Mouse (Mus musculus): ENCODE results near the gene Fam83f. TPM values are rescaled to one million over a fixed set of nuclear protein-coding genes. Genes with fewer than 3 reads are reported as not detected.
A peak's percentile ranks its signal among the peaks of the same experiment; 100 is the strongest.
"Not testable (repeated sequence)": the region's sequence is repeated elsewhere in the genome, so short reads cannot be mapped to it uniquely, and the experiment has no call there.

Fam83f gene
- total RNA-seq, 1 experiment from 2014 or later: 0.15 TPM

GRCm38 (mm10) chr15:80705828-80706549, 34.3 kb downstream of the Fam83f start:
- DNase-seq: peak; percentile 79

GRCm38 (mm10) chr15:80706596-80706995, 34.9 kb downstream of the Fam83f start:
- no peak for DNase-seq

GRCm38 (mm10) chr15:80707088-80707487, 35.4 kb downstream of the Fam83f start:
- peak; percentile 71 for DNase-seq

GRCm38 (mm10) chr15:80709593-80709992, 37.9 kb downstream of the Fam83f start:
- peak; percentile 46 for DNase-seq

GRCm38 (mm10) chr15:80710257-80710607, 38.6 kb downstream of the Fam83f start:
- DNase-seq: no peak

- DNase-seq: peak; percentile 98
Measured at GRCm38 (mm10) chr15:80710608-80711363, 39.1 kb downstream of the Fam83f start, which contains the start of gene Tnrc6b. Gene Tnrc6b (plus strand): TSS chr15:80711313.

GRCm38 (mm10) chr15:80711401-80712151, 39.9 kb downstream of the Fam83f start:
- peak; percentile 50 for DNase-seq

- no peak for DNase-seq
Measured at GRCm38 (mm10) chr15:80714299-80714698, 42.7 kb downstream of the Fam83f start.

GRCm38 (mm10) chr15:80716631-80717135, 45.0 kb downstream of the Fam83f start:
- no peak for DNase-seq

- no peak for DNase-seq
Measured at GRCm38 (mm10) chr15:80717431-80717830, 45.8 kb downstream of the Fam83f start.

- no peak for DNase-seq
Measured at GRCm38 (mm10) chr15:80720249-80720648, 48.6 kb downstream of the Fam83f start.

GRCm38 (mm10) chr15:80721861-80722260, 50.2 kb downstream of the Fam83f start:
- DNase-seq: no peak

- no peak for DNase-seq
Measured at GRCm38 (mm10) chr15:80722366-80722765, 50.7 kb downstream of the Fam83f start.

- no peak for DNase-seq
Measured at GRCm38 (mm10) chr15:80729477-80729876, 57.8 kb downstream of the Fam83f start.

- DNase-seq: no peak
Measured at GRCm38 (mm10) chr15:80731043-80731442, 59.4 kb downstream of the Fam83f start.

GRCm38 (mm10) chr15:80731511-80731910, 59.9 kb downstream of the Fam83f start:
- DNase-seq: no peak

GRCm38 (mm10) chr15:80732266-80733030, 60.8 kb downstream of the Fam83f start:
- DNase-seq: no peak

- DNase-seq: no peak
Measured at GRCm38 (mm10) chr15:80735300-80735699, 63.7 kb downstream of the Fam83f start.

- DNase-seq: not testable (repeated sequence)
Measured at GRCm38 (mm10) chr15:80735708-80736107, 64.1 kb downstream of the Fam83f start.

GRCm38 (mm10) chr15:80736553-80736952, 64.9 kb downstream of the Fam83f start:
- no peak for DNase-seq

GRCm38 (mm10) chr15:80738244-80738643, 66.6 kb downstream of the Fam83f start:
- DNase-seq: no peak

- no peak for DNase-seq
Measured at GRCm38 (mm10) chr15:80739972-80740371, 68.3 kb downstream of the Fam83f start.
